Mouse (Mus musculus): ENCODE results near the gene Map7. TPM values are rescaled to one million over a fixed set of nuclear protein-coding genes. Genes with fewer than 3 reads are reported as not detected.

Map7 gene
- polyA plus RNA-seq, 1 experiment from 2014 or later, result 4.8 TPM

- Histone ChIP-seq H3K4me1 (ENCODE audit: control insufficient read depth, insufficient read depth, low read length) (no peaks in the 10 kb centered on the region), H3K9me3 (replicated peaks; ENCODE audit: control insufficient read depth, low read length) (no peaks in the 10 kb centered on the region), H3K9ac (replicated peaks; ENCODE audit: low read length) (no peak overlapping the region), H3K4me3 (ENCODE audit: low read depth, low read length) (no peak overlapping the region), H3K27me3 (ENCODE audit: control insufficient read depth, insufficient read depth, low read length) (no peaks in the 10 kb centered on the region), H3K27ac (replicated peaks; ENCODE audit: low read depth, low read length) (no peak overlapping the region), H3K36me3 (replicated peaks; ENCODE audit: control insufficient read depth, insufficient read depth, low read depth, low read length) (no peaks in the 10 kb centered on the region), H3K4me2 (ENCODE audit: low read depth, low read length) (no peak overlapping the region)
- 82% methylated on average over 8 of the region's 8 CpGs for WGBS
- DNase-seq (ENCODE audit: low spot score), result no peak
- ATAC-seq (replicated peaks; ENCODE audit: insufficient number of reproducible peaks, low FRiP score, low TSS enrichment, low read depth), result no peak
Observed at GRCm38 (mm10) chr10:20157021-20157726, 8.9 kb downstream of the Map7 start.

- DNase-seq (ENCODE audit: low spot score) (no peak), ATAC-seq (replicated peaks; ENCODE audit: insufficient number of reproducible peaks, low FRiP score, low TSS enrichment, low read depth) (no peak)
- H3K4me1 ChIP-seq (ENCODE audit: control insufficient read depth, insufficient read depth, low read length), result no peaks in the 10 kb centered on the region
- H3K9ac ChIP-seq (replicated peaks; ENCODE audit: low read length), result no peak overlapping the region
- 54% methylated on average over 4 of the region's 4 CpGs for WGBS
- H3K27me3 ChIP-seq (ENCODE audit: control insufficient read depth, insufficient read depth, low read length), result no peaks in the 10 kb centered on the region
- no peaks in the 10 kb centered on the region for H3K36me3 ChIP-seq (replicated peaks; ENCODE audit: control insufficient read depth, insufficient read depth, low read depth, low read length)
- H3K27ac ChIP-seq (replicated peaks; ENCODE audit: low read depth, low read length), result no peak overlapping the region
- no peak overlapping the region for H3K4me2 ChIP-seq (ENCODE audit: low read depth, low read length)
- H3K4me3 ChIP-seq (ENCODE audit: low read depth, low read length), result no peak overlapping the region
- no peaks in the 10 kb centered on the region for H3K9me3 ChIP-seq (replicated peaks; ENCODE audit: control insufficient read depth, low read length)
Observed at GRCm38 (mm10) chr10:20158756-20159155, 10.5 kb downstream of the Map7 start.

GRCm38 (mm10) chr10:20159308-20159707 lies 11.0 kb downstream of the Map7 start:
- DNase-seq (ENCODE audit: low spot score), result no peak
- Histone ChIP-seq H3K9me3 (replicated peaks; ENCODE audit: control insufficient read depth, low read length) (no peaks in the 10 kb centered on the region), H3K4me2 (ENCODE audit: low read depth, low read length) (no peak overlapping the region), H3K4me1 (ENCODE audit: control insufficient read depth, insufficient read depth, low read length) (no peaks in the 10 kb centered on the region), H3K4me3 (ENCODE audit: low read depth, low read length) (no peak overlapping the region), H3K27me3 (ENCODE audit: control insufficient read depth, insufficient read depth, low read length) (no peaks in the 10 kb centered on the region), H3K27ac (replicated peaks; ENCODE audit: low read depth, low read length) (no peak overlapping the region), H3K36me3 (replicated peaks; ENCODE audit: control insufficient read depth, insufficient read depth, low read depth, low read length) (no peaks in the 10 kb centered on the region), H3K9ac (replicated peaks; ENCODE audit: low read length) (no peak overlapping the region)
- WGBS, result 87% methylated on average over 5 of the region's 5 CpGs
- no peak for ATAC-seq (replicated peaks; ENCODE audit: insufficient number of reproducible peaks, low FRiP score, low TSS enrichment, low read depth)

- no peak overlapping the region for H3K4me3 ChIP-seq (ENCODE audit: low read depth, low read length)
- no peaks in the 10 kb centered on the region for H3K9me3 ChIP-seq (replicated peaks; ENCODE audit: control insufficient read depth, low read length)
- no peaks in the 10 kb centered on the region for H3K27me3 ChIP-seq (ENCODE audit: control insufficient read depth, insufficient read depth, low read length)
- no peak for DNase-seq (ENCODE audit: low spot score)
- no peak overlapping the region for H3K4me2 ChIP-seq (ENCODE audit: low read depth, low read length)
- ATAC-seq (replicated peaks; ENCODE audit: insufficient number of reproducible peaks, low FRiP score, low TSS enrichment, low read depth), result no peak
- WGBS, result 62% methylated on average over 8 of the region's 8 CpGs
- H3K4me1 ChIP-seq (ENCODE audit: control insufficient read depth, insufficient read depth, low read length), result no peaks in the 10 kb centered on the region
- no peaks in the 10 kb centered on the region for H3K36me3 ChIP-seq (replicated peaks; ENCODE audit: control insufficient read depth, insufficient read depth, low read depth, low read length)
- no peak overlapping the region for H3K27ac ChIP-seq (replicated peaks; ENCODE audit: low read depth, low read length)
- H3K9ac ChIP-seq (replicated peaks; ENCODE audit: low read length), result no peak overlapping the region
Observed at GRCm38 (mm10) chr10:20160914-20161313, 12.6 kb downstream of the Map7 start.

DNA sequence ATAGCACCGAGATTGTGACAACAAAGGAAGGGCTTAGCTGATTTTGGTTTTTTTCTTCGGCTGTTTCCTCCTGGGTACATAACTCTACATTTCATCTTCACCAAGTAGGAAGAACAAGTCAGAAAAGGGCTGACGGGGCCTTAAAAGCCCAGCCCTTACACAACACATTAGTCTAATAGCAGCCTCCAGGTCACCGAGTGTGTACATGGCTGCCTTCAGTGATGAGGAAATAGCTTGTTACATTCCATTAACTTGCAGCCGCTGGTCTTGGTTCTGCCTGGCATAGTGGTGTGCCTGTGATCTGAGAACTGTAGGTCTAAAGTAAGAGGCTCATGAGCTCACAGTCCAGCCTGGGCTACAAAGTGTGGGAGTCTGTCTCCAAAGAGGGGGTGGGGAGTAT lies 16.5 kb downstream of the Map7 start:
- 78% methylated on average over 5 of the region's 5 CpGs for WGBS
- no peak overlapping the region for H3K4me3 ChIP-seq (ENCODE audit: low read depth, low read length)
- DNase-seq (ENCODE audit: low spot score), result no peak
- no peak for ATAC-seq (replicated peaks; ENCODE audit: insufficient number of reproducible peaks, low FRiP score, low TSS enrichment, low read depth)
- no peak overlapping the region for H3K9ac ChIP-seq (replicated peaks; ENCODE audit: low read length)
- H3K27me3 ChIP-seq (ENCODE audit: control insufficient read depth, insufficient read depth, low read length), result no peaks in the 10 kb centered on the region
- H3K27ac ChIP-seq (replicated peaks; ENCODE audit: low read depth, low read length), result no peak overlapping the region
- H3K4me1 ChIP-seq (ENCODE audit: control insufficient read depth, insufficient read depth, low read length), result no peaks in the 10 kb centered on the region
- no peaks in the 10 kb centered on the region for H3K36me3 ChIP-seq (replicated peaks; ENCODE audit: control insufficient read depth, insufficient read depth, low read depth, low read length)
- H3K4me2 ChIP-seq (ENCODE audit: low read depth, low read length), result no peak overlapping the region
- no peaks in the 10 kb centered on the region for H3K9me3 ChIP-seq (replicated peaks; ENCODE audit: control insufficient read depth, low read length)

GRCm38 (mm10) chr10:20166797-20167196 lies 18.5 kb downstream of the Map7 start:
- ATAC-seq (replicated peaks; ENCODE audit: insufficient number of reproducible peaks, low FRiP score, low TSS enrichment, low read depth), result no peak
- WGBS, result 74% methylated on average over 11 of the region's 11 CpGs

GRCm38 (mm10) chr10:20167467-20167866 lies 19.2 kb downstream of the Map7 start:
- H3K27me3 ChIP-seq (ENCODE audit: control insufficient read depth, insufficient read depth, low read length), result no peaks in the 10 kb centered on the region
- WGBS, result 80% methylated on average over 4 of the region's 4 CpGs
- H3K4me1 ChIP-seq (ENCODE audit: control insufficient read depth, insufficient read depth, low read length), result no peaks in the 10 kb centered on the region
- H3K4me2 ChIP-seq (ENCODE audit: low read depth, low read length), result no peak overlapping the region
- no peak overlapping the region for H3K9ac ChIP-seq (replicated peaks; ENCODE audit: low read length)
- no peak for DNase-seq (ENCODE audit: low spot score)
- H3K36me3 ChIP-seq (replicated peaks; ENCODE audit: control insufficient read depth, insufficient read depth, low read depth, low read length), result no peaks in the 10 kb centered on the region
- no peaks in the 10 kb centered on the region for H3K9me3 ChIP-seq (replicated peaks; ENCODE audit: control insufficient read depth, low read length)
- ATAC-seq (replicated peaks; ENCODE audit: insufficient number of reproducible peaks, low FRiP score, low TSS enrichment, low read depth), result no peak
- H3K27ac ChIP-seq (replicated peaks; ENCODE audit: low read depth, low read length), result no peak overlapping the region
- no peak overlapping the region for H3K4me3 ChIP-seq (ENCODE audit: low read depth, low read length)

More at GRCm38 (mm10) chr10:20166797-20167196, 18.5 kb downstream of the Map7 start:
- Histone ChIP-seq H3K4me2 (ENCODE audit: low read depth, low read length) (no peak overlapping the region), H3K9me3 (replicated peaks; ENCODE audit: control insufficient read depth, low read length) (no peaks in the 10 kb centered on the region), H3K27ac (replicated peaks; ENCODE audit: low read depth, low read length) (no peak overlapping the region), H3K4me1 (ENCODE audit: control insufficient read depth, insufficient read depth, low read length) (no peaks in the 10 kb centered on the region), H3K9ac (replicated peaks; ENCODE audit: low read length) (no peak overlapping the region), H3K27me3 (ENCODE audit: control insufficient read depth, insufficient read depth, low read length) (no peaks in the 10 kb centered on the region), H3K4me3 (ENCODE audit: low read depth, low read length) (no peak overlapping the region), H3K36me3 (replicated peaks; ENCODE audit: control insufficient read depth, insufficient read depth, low read depth, low read length) (no peaks in the 10 kb centered on the region)
- no peak for DNase-seq (ENCODE audit: low spot score)

DNA sequence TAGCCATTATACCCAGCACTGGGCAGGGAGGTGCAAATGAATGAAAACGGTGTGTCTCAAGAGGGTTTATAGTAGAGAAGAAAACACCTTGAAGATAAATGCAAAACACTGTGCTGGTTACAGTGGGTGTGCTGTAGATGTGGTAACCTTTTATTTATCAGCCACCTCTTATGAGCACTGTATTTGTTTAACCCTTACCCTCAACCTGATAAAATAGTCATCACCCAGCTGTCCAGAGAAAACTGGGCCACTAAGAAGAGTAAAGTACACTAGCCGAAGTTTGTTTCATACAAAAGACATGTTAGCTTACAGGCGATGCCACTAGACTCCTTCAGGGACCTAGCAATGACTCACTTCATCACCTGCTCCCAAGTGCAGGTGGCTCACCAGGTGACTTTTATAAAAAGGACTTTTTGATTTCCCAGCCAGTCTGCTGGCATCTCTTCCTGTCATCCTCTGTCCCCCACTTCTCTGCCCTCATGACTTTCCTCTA lies 21.0 kb downstream of the Map7 start:
- 80% methylated on average over 3 of the region's 3 CpGs for WGBS
- H3K9me3 ChIP-seq (replicated peaks; ENCODE audit: control insufficient read depth, low read length), result no peaks in the 10 kb centered on the region
- H3K4me3 ChIP-seq (ENCODE audit: low read depth, low read length), result no peak overlapping the region
- H3K4me1 ChIP-seq (ENCODE audit: control insufficient read depth, insufficient read depth, low read length), result no peaks in the 10 kb centered on the region
- H3K4me2 ChIP-seq (ENCODE audit: low read depth, low read length), result no peak overlapping the region
- DNase-seq (ENCODE audit: low spot score) (no peak), ATAC-seq (replicated peaks; ENCODE audit: insufficient number of reproducible peaks, low FRiP score, low TSS enrichment, low read depth) (no peak)
- no peak overlapping the region for H3K27ac ChIP-seq (replicated peaks; ENCODE audit: low read depth, low read length)
- H3K9ac ChIP-seq (replicated peaks; ENCODE audit: low read length), result no peak overlapping the region
- no peaks in the 10 kb centered on the region for H3K27me3 ChIP-seq (ENCODE audit: control insufficient read depth, insufficient read depth, low read length)
- no peaks in the 10 kb centered on the region for H3K36me3 ChIP-seq (replicated peaks; ENCODE audit: control insufficient read depth, insufficient read depth, low read depth, low read length)
